Mouse (Mus musculus) hindbrain, embryonic 16.5 days (tissue): Measurements from ENCODE around the gene Slc36a1. TPM values are rescaled to one million over a fixed set of nuclear protein-coding genes. Genes with fewer than 3 reads are reported as not detected.

Source experiments
- ATAC-seq: fragments of 200-750 bp; cut with Nextera tagmentation; 2 replicates; pipeline ENCODE4 v1.8.0; 2017; ENCODE audit warnings: moderate TSS enrichment, moderate library complexity
- H3K27ac ChIP-seq: fragments of 300-500 bp; sonication (generic); 2 replicates; pipeline ENCODE4 v1.5.1; 2014; ENCODE audit warnings: low read depth, mild to moderate bottlenecking, control low read depth, low read length, moderate library complexity
- H3K27me3 ChIP-seq: fragments of 300-500 bp; sonication (generic); replicated peaks from 2 replicates; pipeline ENCODE4 v1.6.1; 2014; ENCODE audit warnings: low read length; ENCODE audit not compliant: control insufficient read depth, insufficient read depth
- H3K36me3 ChIP-seq: fragments of 300-500 bp; sonication (generic); 2 replicates; pipeline ENCODE4 v1.6.1; 2014; ENCODE audit warnings: mild to moderate bottlenecking, low read length, moderate library complexity, mixed read lengths; ENCODE audit not compliant: control insufficient read depth, insufficient read depth
- H3K4me1 ChIP-seq: fragments of 300-500 bp; sonication (generic); 2 replicates; pipeline ENCODE4 v1.6.1; 2014; ENCODE audit warnings: low read depth, low read length; ENCODE audit not compliant: control insufficient read depth, insufficient read depth
- H3K4me2 ChIP-seq: fragments of 300-500 bp; sonication (generic); 2 replicates; pipeline ENCODE4 v1.6.1; 2014; ENCODE audit warnings: mild to moderate bottlenecking, low read length, control low read depth, moderate library complexity
- H3K4me3 ChIP-seq: fragments of 300-500 bp; sonication (generic); 2 replicates; pipeline ENCODE4 v1.5.1; 2014; ENCODE audit warnings: mild to moderate bottlenecking, low read length, control low read depth, moderate library complexity
- H3K9ac ChIP-seq: fragments of 300-500 bp; sonication (generic); 2 replicates; pipeline ENCODE4 v1.6.1; 2014; ENCODE audit warnings: low read depth, mild to moderate bottlenecking, control low read depth, low read length, moderate library complexity
- H3K9me3 ChIP-seq: fragments of 300-500 bp; sonication (generic); 2 replicates; pipeline ENCODE4 v1.6.1; 2014; ENCODE audit warnings: mild to moderate bottlenecking, low read length, moderate library complexity; ENCODE audit not compliant: control insufficient read depth
- WGBS: fragments of 180-500 bp; shearing (Covaris S2); extraction: QIAGEN DNeasy Blood & Tissue Kit; methylation state at CpG from one replicate; pipeline ENCODE4 v1.1.7; 2014; 5-methylcytosine and 5-hydroxymethylcytosine counted together
- polyA plus RNA-seq: library from polyadenylated mRNA; unstranded; fragments of >200 nt; fragmentation: Nextera tagmentation; extraction: Ambion mirVana; gene quantifications from 2 replicates; pipeline ENCODE4 v1.2.1, GENCODE M21; 2015

Gene Slc36a1
- polyA plus RNA-seq, 1 experiment from 2014 or later, result 4.6 TPM

GRCm38 (mm10) chr11:55240556-55240955 lies 36.4 kb downstream of the Slc36a1 start:
- H3K4me3 ChIP-seq, result no peak overlapping the region
- H3K27ac ChIP-seq, result no peak overlapping the region
- H3K36me3 ChIP-seq, result no peaks in the 10 kb centered on the region
- no peaks in the 10 kb centered on the region for H3K27me3 ChIP-seq
- no peaks in the 10 kb centered on the region for H3K9me3 ChIP-seq
- no peak overlapping the region for H3K9ac ChIP-seq
- H3K4me2 ChIP-seq, result no peak overlapping the region
- WGBS, result 67% methylated on average over 7 of the region's 7 CpGs
- ATAC-seq, result no peak
- no peaks in the 10 kb centered on the region for H3K4me1 ChIP-seq

- WGBS, result 72% methylated on average over 6 of the region's 6 CpGs
- no peak for ATAC-seq
- no peak overlapping the region for H3K4me2 ChIP-seq
- H3K27me3 ChIP-seq, result no peaks in the 10 kb centered on the region
- H3K4me3 ChIP-seq, result no peak overlapping the region
- no peak overlapping the region for H3K27ac ChIP-seq
- no peaks in the 10 kb centered on the region for H3K9me3 ChIP-seq
- H3K36me3 ChIP-seq, result no peaks in the 10 kb centered on the region
- H3K4me1 ChIP-seq, result no peaks in the 10 kb centered on the region
- no peak overlapping the region for H3K9ac ChIP-seq
Observed at GRCm38 (mm10) chr11:55250527-55250926, 46.4 kb downstream of the Slc36a1 start.

GRCm38 (mm10) chr11:55253391-55253790 lies 49.2 kb downstream of the Slc36a1 start:
- no peaks in the 10 kb centered on the region for H3K4me1 ChIP-seq
- H3K4me2 ChIP-seq, result no peak overlapping the region
- H3K27ac ChIP-seq, result no peak overlapping the region
- H3K4me3 ChIP-seq, result no peak overlapping the region
- H3K27me3 ChIP-seq, result no peaks in the 10 kb centered on the region
- WGBS, result 85% methylated on average over 9 of the region's 9 CpGs
- no peaks in the 10 kb centered on the region for H3K36me3 ChIP-seq
- ATAC-seq, result no peak
- H3K9me3 ChIP-seq, result no peaks in the 10 kb centered on the region
- H3K9ac ChIP-seq, result no peak overlapping the region

GRCm38 (mm10) chr11:55261105-55261504 lies 57.0 kb downstream of the Slc36a1 start:
- no peaks in the 10 kb centered on the region for H3K27me3 ChIP-seq
- no peak overlapping the region for H3K27ac ChIP-seq
- H3K4me2 ChIP-seq, result no peak overlapping the region
- 94% methylated on average over 4 of the region's 4 CpGs for WGBS
- no peaks in the 10 kb centered on the region for H3K4me1 ChIP-seq
- H3K9me3 ChIP-seq, result no peaks in the 10 kb centered on the region
- H3K36me3 ChIP-seq, result no peaks in the 10 kb centered on the region
- no peak overlapping the region for H3K9ac ChIP-seq
- no peak overlapping the region for H3K4me3 ChIP-seq
- no peak for ATAC-seq

- no peaks in the 10 kb centered on the region for H3K9me3 ChIP-seq
- WGBS, result 55% methylated on average over 5 of the region's 5 CpGs
- ATAC-seq, result peak; percentile 78; the same call in 1 of the 2 replicates
- H3K27ac ChIP-seq, result no peak overlapping the region
- H3K9ac ChIP-seq, result no peak overlapping the region
- H3K4me3 ChIP-seq, result no peak overlapping the region
- H3K4me1 ChIP-seq, result no peaks in the 10 kb centered on the region
- no peaks in the 10 kb centered on the region for H3K27me3 ChIP-seq
- H3K36me3 ChIP-seq, result no peaks in the 10 kb centered on the region
- H3K4me2 ChIP-seq, result no peak overlapping the region
Observed at GRCm38 (mm10) chr11:55262000-55262399, 57.9 kb downstream of the Slc36a1 start.

DNA sequence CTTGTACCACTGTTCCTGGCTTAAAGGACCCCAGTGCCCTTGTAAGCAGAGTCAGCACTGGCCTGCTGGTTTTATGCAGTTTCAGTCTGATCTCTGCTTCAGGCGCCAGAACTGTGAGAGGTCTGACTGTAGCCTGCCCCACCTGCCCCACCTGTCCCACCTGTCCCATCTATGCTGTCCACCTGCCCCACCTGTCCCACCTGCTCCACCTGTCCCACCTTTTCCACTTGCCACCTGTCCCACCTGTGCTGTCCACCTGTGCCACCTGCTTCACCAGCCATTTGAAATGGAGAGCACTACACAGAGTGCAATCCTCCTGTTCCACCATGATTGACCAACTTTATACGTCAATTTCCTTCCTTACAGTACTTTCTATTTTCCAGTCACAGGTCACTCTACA lies 60.2 kb downstream of the Slc36a1 start:
- WGBS, result 89% methylated on average over 2 of the region's 2 CpGs
- no peak for ATAC-seq
- H3K4me1 ChIP-seq, result no peaks in the 10 kb centered on the region

GRCm38 (mm10) chr11:55265647-55266046 lies 61.5 kb downstream of the Slc36a1 start:
- Histone ChIP-seq H3K4me3 (no peak overlapping the region), H3K27me3 (no peaks in the 10 kb centered on the region), H3K9me3 (no peaks in the 10 kb centered on the region), H3K27ac (no peak overlapping the region), H3K4me2 (no peak overlapping the region), H3K9ac (no peak overlapping the region), H3K36me3 (no peaks in the 10 kb centered on the region), H3K4me1 (no peaks in the 10 kb centered on the region)
- 49% methylated on average over 2 of the region's 2 CpGs for WGBS
- no peak for ATAC-seq

More for the DNA sequence above, 60.2 kb downstream of the Slc36a1 start:
- Histone ChIP-seq H3K27ac (no peak overlapping the region), H3K27me3 (no peaks in the 10 kb centered on the region), H3K36me3 (no peaks in the 10 kb centered on the region), H3K4me3 (no peak overlapping the region), H3K9ac (no peak overlapping the region), H3K4me2 (no peak overlapping the region), H3K9me3 (no peaks in the 10 kb centered on the region)

DNA sequence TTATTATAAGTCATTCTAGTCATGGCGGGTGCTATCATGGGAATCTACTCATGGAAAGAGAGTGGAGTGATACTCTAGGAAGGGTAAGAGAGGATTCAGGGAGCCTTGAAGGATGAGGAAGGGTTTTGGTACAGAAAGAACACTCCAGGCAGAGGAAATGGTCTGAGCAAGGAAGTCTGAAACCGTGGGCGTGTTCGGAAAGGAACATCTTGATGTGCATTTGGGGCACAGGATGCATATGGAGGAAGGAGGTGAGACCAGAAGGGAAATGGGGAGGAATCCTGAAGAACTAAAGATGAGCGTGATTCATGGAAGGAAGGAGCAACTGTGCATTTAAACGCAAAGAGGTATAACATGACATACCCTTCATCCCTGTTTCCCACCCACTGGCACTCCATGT lies 64.4 kb downstream of the Slc36a1 start:
- WGBS, result 97% methylated on average over 6 of the region's 6 CpGs
- no peaks in the 10 kb centered on the region for H3K9me3 ChIP-seq
- no peaks in the 10 kb centered on the region for H3K36me3 ChIP-seq
- H3K4me2 ChIP-seq, result no peak overlapping the region
- H3K4me1 ChIP-seq, result no peaks in the 10 kb centered on the region
- ATAC-seq, result no peak
- H3K27ac ChIP-seq, result no peak overlapping the region
- no peak overlapping the region for H3K9ac ChIP-seq
- no peaks in the 10 kb centered on the region for H3K27me3 ChIP-seq
- H3K4me3 ChIP-seq, result no peak overlapping the region

GRCm38 (mm10) chr11:55274756-55275155 lies 70.6 kb downstream of the Slc36a1 start:
- no peak for ATAC-seq
- Histone ChIP-seq H3K36me3 (no peaks in the 10 kb centered on the region), H3K27ac (no peak overlapping the region), H3K9ac (no peak overlapping the region), H3K4me2 (no peak overlapping the region), H3K27me3 (no peaks in the 10 kb centered on the region), H3K4me3 (no peak overlapping the region), H3K9me3 (no peaks in the 10 kb centered on the region), H3K4me1 (no peaks in the 10 kb centered on the region)
- WGBS, result 83% methylated on average over 6 of the region's 6 CpGs
